ENCODE assay signal across 12 mouse cellular contexts in the genomic region with DNA sequence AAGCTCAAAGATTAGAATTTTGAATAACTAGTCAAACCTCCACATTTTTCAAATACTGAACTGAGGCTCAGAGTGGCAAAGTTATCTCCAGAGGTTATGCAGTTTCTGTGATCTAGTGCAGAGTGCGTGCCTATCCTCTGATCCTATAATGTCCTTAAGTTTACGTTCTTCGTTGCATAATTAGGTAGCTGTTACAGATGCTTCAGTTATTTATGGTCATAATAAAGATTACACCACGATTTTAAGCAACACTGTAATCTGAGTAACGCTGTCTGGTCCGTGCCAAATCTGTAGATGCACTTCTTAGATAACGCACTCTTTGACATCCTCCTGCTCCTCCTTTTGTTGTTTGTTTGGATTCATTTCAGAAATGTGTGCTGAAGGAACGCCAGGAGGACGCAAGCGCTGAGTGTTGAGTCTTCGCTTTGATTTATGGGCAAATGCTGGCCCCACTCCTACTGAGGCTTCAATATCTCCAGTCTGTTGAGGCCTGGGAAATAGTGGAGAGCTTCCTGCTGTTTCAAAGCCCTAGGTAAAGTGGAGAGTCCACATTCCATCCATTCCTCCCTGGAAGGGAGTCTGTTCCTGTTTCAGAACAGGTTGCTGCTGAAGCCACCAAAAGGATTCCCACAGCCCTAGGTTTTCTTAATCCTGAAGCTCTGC. TPM values are rescaled to one million over a fixed set of nuclear protein-coding genes. Genes with fewer than 3 reads are reported as not detected.
DNase-seq lines count a peak whose midpoint lies in the region; ATAC-seq lines count a peak whose summit lies in the region.
"Had no signal": no experiment of that assay in that cellular context is flagged by ENCODE, and none has a peak within 500 bp of the region (broad histone marks: within the 10 kb centered on the region; RNA-seq: fewer than 3 reads in every experiment).

No protein-coding gene starts in this region.

- peak; percentile 63 for DNase-seq in embryonic facial prominence, embryonic 14.5 days (ENCODE audit: low spot score)
- DNase-seq in embryonic facial prominence, embryonic 10.5 days (ENCODE audit: low spot score): no peak
- peak; percentile 22 for DNase-seq in ZHBTc4 (ENCODE audit: low read depth, low spot score)
- DNase-seq in kidney, postnatal 14 days: peak; percentile 14
- peak; percentile 34 for DNase-seq in ovary, postnatal 14 days (ENCODE audit: low spot score)
- DNase-seq in retina, postnatal 1 day: no peak
- DNase-seq: B cell, adult 2 months; gastrocnemius, postnatal 25 days; liver, embryonic 13.5 days had no signal

- peak; percentile 79 for ATAC-seq in embryonic facial prominence, embryonic 14.5 days (ENCODE audit: low read depth)
- ATAC-seq in megakaryocyte, adult 5-6 weeks (ENCODE audit: poor library complexity, severe bottlenecking): no peak
- ATAC-seq in heart, embryonic 12.5 days (ENCODE audit: insufficient number of reproducible peaks, low FRiP score): no peak

- no peak overlapping the region for H3K27ac ChIP-seq in embryonic facial prominence, embryonic 14.5 days (replicated peaks; ENCODE audit: low read depth, low read length)
- H3K27ac ChIP-seq in embryonic facial prominence, embryonic 10.5 days (replicated peaks): no peak overlapping the region
- no peak overlapping the region for H3K27ac ChIP-seq in heart, embryonic 12.5 days (ENCODE audit: poor library complexity, severe bottlenecking)
- H3K27ac ChIP-seq: embryonic facial prominence, embryonic 13.5 days; liver, embryonic 13.5 days had no signal

- 48% methylated on average over 11 of the region's 11 CpGs for WGBS in embryonic facial prominence, embryonic 14.5 days
- 66% methylated on average over 11 of the region's 11 CpGs for WGBS in embryonic facial prominence, embryonic 10.5 days
- 42% methylated on average over 11 of the region's 11 CpGs for WGBS in heart, embryonic 12.5 days

- H3K4me3 ChIP-seq in embryonic facial prominence, embryonic 14.5 days (ENCODE audit: low read depth, low read length): no peak overlapping the region
- no peak overlapping the region for H3K4me3 ChIP-seq in embryonic facial prominence, embryonic 10.5 days
- H3K4me3 ChIP-seq in heart, embryonic 12.5 days: no peak overlapping the region
- H3K4me3 ChIP-seq: embryonic facial prominence, embryonic 13.5 days; liver, embryonic 13.5 days had no signal

- H3K9me3 ChIP-seq in embryonic facial prominence, embryonic 14.5 days (ENCODE audit: control insufficient read depth, low read length): peaks cover 7% of the 10 kb centered on the region; the same call in 1 of the 2 replicates
- H3K9me3 ChIP-seq in embryonic facial prominence, embryonic 10.5 days: no peaks in the 10 kb centered on the region
- no peaks in the 10 kb centered on the region; the same call in 1 of the 2 replicates for H3K9me3 ChIP-seq in heart, embryonic 12.5 days (replicated peaks)
- H3K9me3 ChIP-seq: liver, embryonic 13.5 days had no signal

- H3K4me1 ChIP-seq in embryonic facial prominence, embryonic 14.5 days (ENCODE audit: control insufficient read depth, insufficient read depth, low read length): no peaks in the 10 kb centered on the region
- no peaks in the 10 kb centered on the region for H3K4me1 ChIP-seq in embryonic facial prominence, embryonic 10.5 days
- no peaks in the 10 kb centered on the region for H3K4me1 ChIP-seq in heart, embryonic 12.5 days (replicated peaks)
- H3K4me1 ChIP-seq: embryonic facial prominence, embryonic 13.5 days; liver, embryonic 13.5 days had no signal

- no peak overlapping the region for H3K4me2 ChIP-seq in embryonic facial prominence, embryonic 14.5 days (ENCODE audit: low read depth, low read length)
- H3K4me2 ChIP-seq in heart, embryonic 12.5 days: no peak overlapping the region
- H3K4me2 ChIP-seq: embryonic facial prominence, embryonic 13.5 days; liver, embryonic 13.5 days had no signal

- no peaks in the 10 kb centered on the region for H3K27me3 ChIP-seq in embryonic facial prominence, embryonic 14.5 days (replicated peaks; ENCODE audit: control insufficient read depth, insufficient read depth, low read length)
- H3K27me3 ChIP-seq in embryonic facial prominence, embryonic 10.5 days (replicated peaks; ENCODE audit: low read depth, poor library complexity, severe bottlenecking): no peaks in the 10 kb centered on the region
- no peaks in the 10 kb centered on the region for H3K27me3 ChIP-seq in heart, embryonic 12.5 days (replicated peaks)
- H3K27me3 ChIP-seq: embryonic facial prominence, embryonic 13.5 days; liver, embryonic 13.5 days had no signal

- no peaks in the 10 kb centered on the region for H3K36me3 ChIP-seq in embryonic facial prominence, embryonic 14.5 days (ENCODE audit: control insufficient read depth, insufficient read depth, low read length)
- H3K36me3 ChIP-seq in embryonic facial prominence, embryonic 10.5 days (replicated peaks): no peaks in the 10 kb centered on the region
- no peaks in the 10 kb centered on the region for H3K36me3 ChIP-seq in heart, embryonic 12.5 days
- H3K36me3 ChIP-seq: embryonic facial prominence, embryonic 13.5 days; liver, embryonic 13.5 days had no signal

- H3K9ac ChIP-seq in embryonic facial prominence, embryonic 14.5 days (ENCODE audit: low read depth, low read length): no peak overlapping the region
- H3K9ac ChIP-seq in heart, embryonic 12.5 days: no peak overlapping the region
- H3K9ac ChIP-seq: embryonic facial prominence, embryonic 13.5 days; liver, embryonic 13.5 days had no signal

RNA-seq across cellular contexts. Expression of a gene that starts 32.2 kb away (rescaled TPM):
- polyA plus RNA-seq in embryonic facial prominence, embryonic 14.5 days (2014; fragmentation: Nextera tagmentation; extraction: Ambion mirVana): 4.4 and 4.8 TPM in 2 replicates
- polyA plus RNA-seq in embryonic facial prominence, embryonic 10.5 days (2016; fragmentation: Nextera tagmentation; extraction: Ambion mirVana): 1.9 and 2.1 TPM in 2 replicates
- total RNA-seq in megakaryocyte, adult 5-6 weeks (2015): not detected in 2 replicates
- not detected in 2 replicates for total RNA-seq in megakaryocyte, adult 5-6 weeks (2017)
- 0.72 and 1.2 TPM in 2 replicates for polyA plus RNA-seq in heart, embryonic 12.5 days (2016; fragmentation: Nextera tagmentation; extraction: Ambion mirVana)

Comparison
In these comparisons a context has a peak if more than half of its experiments do, and no peak if none do; other contexts are left out.
1. DNase-seq: peak in embryonic facial prominence, embryonic 14.5 days (single experiment), ZHBTc4 (single experiment), kidney, postnatal 14 days (single experiment) and ovary, postnatal 14 days (single experiment); none in embryonic facial prominence, embryonic 10.5 days (single experiment) and retina, postnatal 1 day (single experiment).